Mouse (Mus musculus) MEL (cell line): ENCODE measurements around the gene Plxnb1.

Experiments
- CHD1 ChIP-seq: IDR thresholded peaks from 2 replicates; pipeline ENCODE4 v1.6.1; 2012; ENCODE audit warnings: low read depth, mild to moderate bottlenecking, inconsistent platforms, low read length, improper control_type of control experiment
- CTCF ChIP-seq, 3 experiments: IDR thresholded peaks in 2 of 3; conservative IDR thresholded peaks in 1 of 3; 2 replicates each; pipeline ENCODE4 v1.5.1; 2011 to 2012; ENCODE audit warnings: low read length in 3 of 3, low read depth in 2 of 3, mild to moderate bottlenecking in 2 of 3, improper control_type of control experiment in 1 of 3, inconsistent platforms in 1 of 3, mixed read lengths in 1 of 3, moderate library complexity in 1 of 3; ENCODE audit not compliant: control insufficient read depth in 1 of 3, insufficient read depth in 1 of 3, poor library complexity in 1 of 3, severe bottlenecking in 1 of 3
- EP300 ChIP-seq, 2 experiments: IDR thresholded peaks; 2 replicates each; pipeline ENCODE4 v1.6.1; 2011; ENCODE audit warnings: improper control_type of control experiment in 2 of 2, low read length in 2 of 2, low read depth in 1 of 2, mild to moderate bottlenecking in 1 of 2
- GABPA ChIP-seq: IDR thresholded peaks from 2 replicates; pipeline ENCODE4 v1.6.1; 2012; ENCODE audit warnings: low read depth, mild to moderate bottlenecking, inconsistent platforms, low read length, improper control_type of control experiment, moderate library complexity
- KAT2A ChIP-seq: conservative IDR thresholded peaks from 2 replicates; pipeline ENCODE4 v1.6.1; 2012; ENCODE audit warnings: low read depth, low read length, improper control_type of control experiment, inconsistent platforms
- MXI1 ChIP-seq: IDR thresholded peaks from 2 replicates; pipeline ENCODE4 v1.6.1; 2011; ENCODE audit warnings: mild to moderate bottlenecking, low read depth, low read length, improper control_type of control experiment
- MYB ChIP-seq: IDR thresholded peaks from 2 replicates; pipeline ENCODE4 v1.6.1; 2011; ENCODE audit warnings: mild to moderate bottlenecking, low read depth, low read length, improper control_type of control experiment
- POLR2A ChIP-seq, 2 experiments: IDR thresholded peaks; 2 replicates each; pipeline ENCODE4 v1.6.1; 2011 to 2012; ENCODE audit warnings: low read length in 2 of 2, mild to moderate bottlenecking in 2 of 2, control low read depth in 1 of 2, improper control_type of control experiment in 1 of 2, low read depth in 1 of 2, moderate library complexity in 1 of 2; ENCODE audit not compliant: control insufficient read depth in 1 of 2, insufficient read depth in 1 of 2, poor library complexity in 1 of 2
- POLR2AphosphoS2 ChIP-seq: IDR thresholded peaks from 2 replicates; pipeline ENCODE4 v1.6.1; 2011; ENCODE audit warnings: low read length, improper control_type of control experiment
- SIN3A ChIP-seq: IDR thresholded peaks from 2 replicates; pipeline ENCODE4 v1.6.1; 2012; ENCODE audit warnings: low read length, improper control_type of control experiment, inconsistent platforms
- TAL1 ChIP-seq: IDR thresholded peaks from 2 replicates; pipeline ENCODE4 v1.6.1; 2012; ENCODE audit warnings: mild to moderate bottlenecking, inconsistent platforms, low read length, moderate library complexity, mixed read lengths
- ZKSCAN1 ChIP-seq: IDR thresholded peaks from 2 replicates; pipeline ENCODE4 v1.6.1; 2012; ENCODE audit warnings: low read depth, mild to moderate bottlenecking, inconsistent platforms, low read length, improper control_type of control experiment, moderate library complexity

- TF ChIP-seq MYB, result no peak
- TF ChIP-seq ZKSCAN1, result no peak
- no peak for TF ChIP-seq POLR2A (IDR thresholded peaks at IDR 0.05; ENCODE audit: control insufficient read depth in 1 of 2, insufficient read depth in 1 of 2, low read depth in 1 of 2, low read length in 2 of 2, poor library complexity in 1 of 2)
- no peak for TF ChIP-seq POLR2AphosphoS2
- no peak for TF ChIP-seq MXI1
- no peak for TF ChIP-seq CTCF (IDR thresholded peaks at IDR 0.05 in 2 of 3, conservative IDR thresholded peaks at IDR 0.05 in 1 of 3; ENCODE audit: control insufficient read depth in 1 of 3, insufficient read depth in 1 of 3, low read depth in 2 of 3, low read length in 3 of 3, poor library complexity in 1 of 3, severe bottlenecking in 1 of 3)
- TF ChIP-seq SIN3A, result no peak
- TF ChIP-seq EP300 (IDR thresholded peaks at IDR 0.05; ENCODE audit: low read depth in 1 of 2, low read length in 2 of 2), result no peak
- TF ChIP-seq CHD1, result no peak
- TF ChIP-seq KAT2A, result no peak
- TF ChIP-seq TAL1, result no peak
- TF ChIP-seq GABPA, result no peak
Observed at GRCm38 (mm10) chr9:109167316-109167715, 72.1 kb downstream of the Plxnb1 start.
